Mouse (Mus musculus) hindbrain, embryonic 10.5 days (tissue): ENCODE measurements around the gene Gramd1b. TPM values are rescaled to one million over a fixed set of nuclear protein-coding genes. Genes with fewer than 3 reads are reported as not detected.

Experiments
- DNase-seq: peaks from one replicate; pipeline ENCODE4 v3.0.0-alpha.2; 2017; ENCODE audit warnings: low spot score
- H3K27ac ChIP-seq: fragments of 300-500 bp; sonication (generic); 2 replicates; pipeline ENCODE4 v1.5.1; 2016; ENCODE audit warnings: mild to moderate bottlenecking, moderate library complexity
- H3K27me3 ChIP-seq: fragments of 300-500 bp; sonication (generic); 2 replicates; pipeline ENCODE4 v1.6.1; 2016; ENCODE audit warnings: mild to moderate bottlenecking; ENCODE audit not compliant: poor library complexity, insufficient read depth, severe bottlenecking
- H3K36me3 ChIP-seq: fragments of 300-500 bp; sonication (generic); 2 replicates; pipeline ENCODE4 v1.6.1; 2016; ENCODE audit warnings: mild to moderate bottlenecking, moderate library complexity
- H3K4me1 ChIP-seq: fragments of 300-500 bp; sonication (generic); replicated peaks from 2 replicates; pipeline ENCODE4 v1.6.1; 2016; ENCODE audit warnings: mild to moderate bottlenecking
- H3K4me3 ChIP-seq: fragments of 300-500 bp; sonication (generic); 2 replicates; pipeline ENCODE4 v1.5.1; 2016; ENCODE audit warnings: mild to moderate bottlenecking, moderate library complexity
- H3K9me3 ChIP-seq: fragments of 300-500 bp; sonication (generic); 2 replicates; pipeline ENCODE4 v1.6.1; 2016; ENCODE audit warnings: mild to moderate bottlenecking, moderate library complexity
- WGBS: fragments of 180-500 bp; shearing (Covaris S2); methylation state at CpG from one replicate; pipeline ENCODE4 v1.1.7; 2016; 5-methylcytosine and 5-hydroxymethylcytosine counted together
- polyA plus RNA-seq: library from polyadenylated mRNA; unstranded; fragments of >200 nt; fragmentation: Nextera tagmentation; extraction: Ambion mirVana; gene quantifications from 2 replicates; pipeline ENCODE4 v1.2.1, GENCODE M21; 2016

Gene Gramd1b
- polyA plus RNA-seq, 1 experiment from 2014 or later: 4.6 TPM

- H3K4me1 ChIP-seq: peaks cover 5% of the 10 kb centered on the region
- 91% methylated on average over 6 of the region's 6 CpGs for whole genome bisulfite sequencing
- no peak overlapping the region for H3K27ac ChIP-seq
- no peaks in the 10 kb centered on the region for H3K27me3 ChIP-seq
- H3K36me3 ChIP-seq: no peaks in the 10 kb centered on the region
- no peak for DNase-seq
- H3K4me3 ChIP-seq: no peak overlapping the region
- no peaks in the 10 kb centered on the region for H3K9me3 ChIP-seq
Observed at GRCm38 (mm10) chr9:40545193-40545592, 14.0 kb upstream of the Gramd1b start.

- 68% methylated on average over 8 of the region's 8 CpGs for WGBS
- Histone ChIP-seq H3K9me3 (no peaks in the 10 kb centered on the region), H3K4me1 (peaks cover 29% of the 10 kb centered on the region), H3K27me3 (no peaks in the 10 kb centered on the region), H3K27ac (peak overlapping the region; percentile 47), H3K4me3 (no peak overlapping the region), H3K36me3 (no peaks in the 10 kb centered on the region)
- DNase-seq: no peak
Observed at GRCm38 (mm10) chr9:40539588-40540140, 8.5 kb upstream of the Gramd1b start.

GRCm38 (mm10) chr9:40537708-40538105, 6.5 kb upstream of the Gramd1b start:
- H3K36me3 ChIP-seq: no peaks in the 10 kb centered on the region
- H3K4me1 ChIP-seq: peaks cover 29% of the 10 kb centered on the region
- peak; percentile 34 for DNase-seq
- peaks cover 1% of the 10 kb centered on the region for H3K27me3 ChIP-seq
- peak overlapping the region; percentile 30 for H3K27ac ChIP-seq
- 46% methylated on average over 2 of the region's 2 CpGs for WGBS
- H3K4me3 ChIP-seq: no peak overlapping the region
- no peaks in the 10 kb centered on the region for H3K9me3 ChIP-seq

GRCm38 (mm10) chr9:40537044-40537707, 6.0 kb upstream of the Gramd1b start:
- Histone ChIP-seq H3K27ac (peak overlapping the region; percentile 30; the same call in 1 of the 2 replicates), H3K27me3 (peaks cover 6% of the 10 kb centered on the region), H3K9me3 (no peaks in the 10 kb centered on the region), H3K36me3 (no peaks in the 10 kb centered on the region), H3K4me1 (peaks cover 29% of the 10 kb centered on the region), H3K4me3 (no peak overlapping the region)
- WGBS: 78% methylated on average over 3 of the region's 3 CpGs
- DNase-seq: no peak

- peak overlapping the region; percentile 65 for H3K4me3 ChIP-seq
- no peak for DNase-seq
- WGBS: 65% methylated on average over 8 of the region's 8 CpGs
- H3K27me3 ChIP-seq: peaks cover 36% of the 10 kb centered on the region
- H3K4me1 ChIP-seq: peaks cover 12% of the 10 kb centered on the region
- peak overlapping the region; percentile 77 for H3K27ac ChIP-seq
- H3K36me3 ChIP-seq: no peaks in the 10 kb centered on the region
- H3K9me3 ChIP-seq: no peaks in the 10 kb centered on the region
Observed at GRCm38 (mm10) chr9:40530536-40530935, 647 bp downstream of the Gramd1b start.

GRCm38 (mm10) chr9:40528733-40529132, 2.5 kb downstream of the Gramd1b start:
- peaks cover 36% of the 10 kb centered on the region for H3K27me3 ChIP-seq
- no peaks in the 10 kb centered on the region for H3K36me3 ChIP-seq
- peak; percentile 6 for DNase-seq
- H3K4me1 ChIP-seq: peaks cover 12% of the 10 kb centered on the region
- H3K9me3 ChIP-seq: no peaks in the 10 kb centered on the region
- 71% methylated on average over 4 of the region's 4 CpGs for WGBS
- no peak overlapping the region for H3K4me3 ChIP-seq
- H3K27ac ChIP-seq: no peak overlapping the region

GRCm38 (mm10) chr9:40526928-40527327, 4.3 kb downstream of the Gramd1b start:
- no peak overlapping the region for H3K27ac ChIP-seq
- H3K27me3 ChIP-seq: peaks cover 27% of the 10 kb centered on the region
- H3K4me1 ChIP-seq: peaks cover 12% of the 10 kb centered on the region
- H3K36me3 ChIP-seq: no peaks in the 10 kb centered on the region
- WGBS: 72% methylated on average over 3 of the region's 3 CpGs
- DNase-seq: no peak
- H3K4me3 ChIP-seq: no peak overlapping the region
- no peaks in the 10 kb centered on the region for H3K9me3 ChIP-seq

- WGBS: 78% methylated on average over 7 of the region's 7 CpGs
- H3K27ac ChIP-seq: no peak overlapping the region
- no peaks in the 10 kb centered on the region for H3K27me3 ChIP-seq
- H3K9me3 ChIP-seq: no peaks in the 10 kb centered on the region
- no peak for DNase-seq
- no peaks in the 10 kb centered on the region for H3K4me1 ChIP-seq
- no peaks in the 10 kb centered on the region for H3K36me3 ChIP-seq
- no peak overlapping the region for H3K4me3 ChIP-seq
Observed at GRCm38 (mm10) chr9:40522156-40522555, 9.0 kb downstream of the Gramd1b start.

- WGBS: 88% methylated on average over 6 of the region's 6 CpGs
- Histone ChIP-seq H3K27me3 (no peaks in the 10 kb centered on the region), H3K4me1 (no peaks in the 10 kb centered on the region)
Observed at GRCm38 (mm10) chr9:40521097-40521496, 10.1 kb downstream of the Gramd1b start.

GRCm38 (mm10) chr9:40519294-40519693, 11.9 kb downstream of the Gramd1b start:
- no peak for DNase-seq
- Histone ChIP-seq H3K27me3 (no peaks in the 10 kb centered on the region), H3K4me1 (no peaks in the 10 kb centered on the region), H3K36me3 (no peaks in the 10 kb centered on the region), H3K4me3 (no peak overlapping the region), H3K9me3 (no peaks in the 10 kb centered on the region), H3K27ac (no peak overlapping the region)
- WGBS: 77% methylated on average over 3 of the region's 3 CpGs

More at GRCm38 (mm10) chr9:40521097-40521496, 10.1 kb downstream of the Gramd1b start:
- Histone ChIP-seq H3K36me3 (no peaks in the 10 kb centered on the region), H3K9me3 (no peaks in the 10 kb centered on the region), H3K27ac (no peak overlapping the region), H3K4me3 (no peak overlapping the region)
- DNase-seq: no peak

GRCm38 (mm10) chr9:40511970-40512369, 19.2 kb downstream of the Gramd1b start:
- no peaks in the 10 kb centered on the region for H3K9me3 ChIP-seq
- H3K4me1 ChIP-seq: no peaks in the 10 kb centered on the region
- no peaks in the 10 kb centered on the region for H3K36me3 ChIP-seq
- H3K27ac ChIP-seq: no peak overlapping the region
- 88% methylated on average over 2 of the region's 2 CpGs for WGBS
- no peak overlapping the region for H3K4me3 ChIP-seq
- no peaks in the 10 kb centered on the region for H3K27me3 ChIP-seq
- DNase-seq: no peak

- WGBS: 82% methylated on average over 6 of the region's 6 CpGs
- Histone ChIP-seq H3K36me3 (no peaks in the 10 kb centered on the region), H3K27ac (no peak overlapping the region), H3K9me3 (no peaks in the 10 kb centered on the region), H3K4me1 (no peaks in the 10 kb centered on the region), H3K4me3 (no peak overlapping the region), H3K27me3 (no peaks in the 10 kb centered on the region)
- no peak for DNase-seq
Observed at GRCm38 (mm10) chr9:40509479-40509878, 21.7 kb downstream of the Gramd1b start.

GRCm38 (mm10) chr9:40506576-40506975, 24.6 kb downstream of the Gramd1b start:
- Histone ChIP-seq H3K9me3 (no peaks in the 10 kb centered on the region), H3K4me1 (no peaks in the 10 kb centered on the region), H3K27ac (no peak overlapping the region), H3K4me3 (no peak overlapping the region), H3K36me3 (no peaks in the 10 kb centered on the region), H3K27me3 (no peaks in the 10 kb centered on the region)
- no peak for DNase-seq
- 86% methylated on average over 3 of the region's 3 CpGs for WGBS
